Mouse (Mus musculus) embryonic facial prominence, embryonic 12.5 days (tissue): ENCODE measurements at regions not wholly inside any gene's neighbourhood (a gene's known extent, or its start where the extent isn't known, plus 50 kb on each side); places are given as distances from the start of the nearest gene placed in this dataset.
"Not testable (repeated sequence)": the region's sequence is repeated elsewhere in the genome, so short reads cannot be mapped to it uniquely, and the experiment has no call there.

Experiments
- ATAC-seq: fragments of 200-750 bp; cut with Nextera tagmentation; 2 replicates; pipeline ENCODE4 v1.8.0; 2017; ENCODE audit not compliant: insufficient number of reproducible peaks, insufficient read depth, low FRiP score, low TSS enrichment
- H3K27ac ChIP-seq: fragments of 300-500 bp; sonication (generic); 2 replicates; pipeline ENCODE4 v1.5.1; 2016; ENCODE audit warnings: mild to moderate bottlenecking
- H3K27me3 ChIP-seq: fragments of 300-500 bp; sonication (generic); 2 replicates; pipeline ENCODE4 v1.6.1; 2016; ENCODE audit warnings: mild to moderate bottlenecking, moderate library complexity
- H3K36me3 ChIP-seq: fragments of 300-500 bp; sonication (generic); 2 replicates; pipeline ENCODE4 v1.6.1; 2016; ENCODE audit warnings: mild to moderate bottlenecking
- H3K4me1 ChIP-seq: fragments of 300-500 bp; sonication (generic); 2 replicates; pipeline ENCODE4 v1.6.1; 2016
- H3K4me2 ChIP-seq: fragments of 300-500 bp; sonication (generic); replicated peaks from 2 replicates; pipeline ENCODE4 v1.6.1; 2016; ENCODE audit warnings: mild to moderate bottlenecking, moderate library complexity
- H3K4me3 ChIP-seq: fragments of 300-500 bp; sonication (generic); 2 replicates; pipeline ENCODE4 v1.5.1; 2016; ENCODE audit warnings: mild to moderate bottlenecking
- H3K9ac ChIP-seq: fragments of 300-500 bp; sonication (generic); 2 replicates; pipeline ENCODE4 v1.6.1; 2016; ENCODE audit warnings: mild to moderate bottlenecking, moderate library complexity
- H3K9me3 ChIP-seq: fragments of 300-500 bp; sonication (generic); 2 replicates; pipeline ENCODE4 v1.6.1; 2016; ENCODE audit warnings: mild to moderate bottlenecking, moderate library complexity
- WGBS: fragments of 180-500 bp; shearing (Covaris S2); methylation state at CpG from one replicate; pipeline ENCODE4 v1.1.7; 2016; 5-methylcytosine and 5-hydroxymethylcytosine counted together

GRCm38 (mm10) chr2:48315306-48315705 is 498.6 kb upstream of the Acvr2a start:
- no peaks in the 10 kb centered on the region for H3K27me3 ChIP-seq
- no peak overlapping the region for H3K4me3 ChIP-seq
- WGBS = 89% methylated on average over 3 of the region's 3 CpGs
- H3K9me3 ChIP-seq = no peaks in the 10 kb centered on the region
- H3K36me3 ChIP-seq = no peaks in the 10 kb centered on the region
- no peak overlapping the region for H3K4me2 ChIP-seq
- H3K9ac ChIP-seq = no peak overlapping the region
- ATAC-seq = no peak
- H3K27ac ChIP-seq = no peak overlapping the region
- H3K4me1 ChIP-seq = peaks cover 11% of the 10 kb centered on the region; the same call in 1 of the 2 replicates

DNA sequence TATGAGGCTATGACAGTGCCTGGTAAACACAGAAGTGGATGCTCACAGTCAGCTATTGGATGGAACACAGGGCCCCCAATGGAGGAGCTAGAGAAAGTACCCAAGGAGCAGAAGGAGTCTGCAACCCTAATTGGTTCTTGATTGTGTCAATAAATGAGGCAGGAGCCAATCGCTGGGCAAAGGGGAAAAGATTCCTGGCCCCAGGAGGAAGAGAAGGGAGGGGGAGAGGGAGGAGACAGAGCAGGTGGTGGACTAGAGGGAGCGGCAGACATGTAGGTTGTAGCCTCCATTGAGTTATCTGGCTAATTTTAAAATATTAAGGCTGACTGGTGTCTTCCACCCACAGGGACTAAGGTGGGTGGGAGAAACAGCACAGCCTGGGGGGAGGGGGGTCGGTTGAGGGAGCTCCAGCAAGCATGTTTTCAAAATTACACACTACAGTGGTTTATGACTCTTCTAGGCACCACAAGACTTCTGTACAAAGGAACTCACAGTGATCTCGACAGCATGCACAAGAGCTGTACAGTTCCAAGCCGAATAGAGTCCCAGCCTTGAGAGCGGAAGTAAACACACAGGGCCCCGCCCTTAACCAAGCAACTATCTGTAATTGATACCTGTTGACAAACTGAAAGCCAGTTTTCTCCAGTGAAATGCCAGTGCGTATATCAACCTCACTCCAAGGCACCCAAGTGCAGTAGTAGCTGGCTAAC is 497.6 kb upstream of the Acvr2a start:
- Histone ChIP-seq H3K4me2 (no peak overlapping the region), H3K27ac (no peak overlapping the region), H3K9me3 (no peaks in the 10 kb centered on the region), H3K4me1 (peaks cover 11% of the 10 kb centered on the region; the same call in 1 of the 2 replicates), H3K9ac (no peak overlapping the region), H3K4me3 (no peak overlapping the region), H3K36me3 (no peaks in the 10 kb centered on the region), H3K27me3 (no peaks in the 10 kb centered on the region)
- no peak for ATAC-seq
- WGBS = 76% methylated on average over 8 of the region's 8 CpGs

GRCm38 (mm10) chr2:48317821-48318220 is 496.1 kb upstream of the Acvr2a start:
- ATAC-seq = no peak
- Histone ChIP-seq H3K36me3 (no peaks in the 10 kb centered on the region), H3K27ac (peak overlapping the region; percentile 54; the same call in 1 of the 2 replicates), H3K27me3 (no peaks in the 10 kb centered on the region), H3K9ac (no peak overlapping the region), H3K4me2 (no peak overlapping the region), H3K4me1 (peaks cover 11% of the 10 kb centered on the region; the same call in 1 of the 2 replicates), H3K4me3 (no peak overlapping the region), H3K9me3 (no peaks in the 10 kb centered on the region)
- 62% methylated on average over 7 of the region's 7 CpGs for WGBS

DNA sequence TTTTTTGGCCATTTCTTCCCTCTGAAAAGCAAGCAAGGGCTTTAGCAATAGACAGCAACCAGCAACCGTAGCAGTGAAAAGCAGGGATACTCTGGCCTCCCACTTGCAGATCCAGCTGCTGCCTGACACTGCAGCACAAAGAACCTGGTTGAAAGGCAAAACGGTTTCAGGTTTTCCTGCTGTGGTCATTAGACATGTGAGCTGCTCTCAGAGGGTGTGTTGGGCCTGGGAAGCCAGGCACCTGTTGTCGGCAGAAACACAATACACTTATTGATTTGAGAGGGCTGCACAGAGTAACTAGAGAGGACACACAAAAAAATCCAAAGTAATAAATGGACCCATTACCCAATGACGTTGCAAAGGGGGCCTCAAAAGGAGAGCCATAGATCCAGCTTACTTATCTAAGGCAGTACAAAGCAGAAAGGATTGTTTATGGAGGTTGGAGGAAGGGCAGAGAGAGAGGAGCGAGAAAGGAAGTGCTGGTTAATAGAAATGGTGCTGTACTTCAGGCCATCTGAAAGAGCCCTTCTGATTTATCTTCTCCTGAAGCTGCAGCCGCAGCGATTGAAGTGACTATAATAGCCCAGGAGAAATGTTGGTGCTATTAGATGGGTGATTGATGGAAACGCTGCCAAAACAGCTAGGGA is 495.4 kb upstream of the Acvr2a start:
- Histone ChIP-seq H3K4me2 (no peak overlapping the region), H3K4me1 (peaks cover 11% of the 10 kb centered on the region; the same call in 1 of the 2 replicates), H3K27me3 (no peaks in the 10 kb centered on the region), H3K4me3 (no peak overlapping the region), H3K36me3 (no peaks in the 10 kb centered on the region), H3K27ac (peak overlapping the region; percentile 36; the same call in 1 of the 2 replicates), H3K9me3 (no peaks in the 10 kb centered on the region), H3K9ac (no peak overlapping the region)
- WGBS = 26% methylated on average over 8 of the region's 8 CpGs
- peak; percentile 84 for ATAC-seq

GRCm38 (mm10) chr2:48321471-48321870 is 492.4 kb upstream of the Acvr2a start:
- ATAC-seq = no peak
- no peaks in the 10 kb centered on the region for H3K36me3 ChIP-seq
- H3K9me3 ChIP-seq = no peaks in the 10 kb centered on the region
- 70% methylated on average over 4 of the region's 4 CpGs for WGBS
- peaks cover 11% of the 10 kb centered on the region; the same call in 1 of the 2 replicates for H3K4me1 ChIP-seq
- no peak overlapping the region for H3K9ac ChIP-seq
- no peak overlapping the region for H3K27ac ChIP-seq
- H3K4me3 ChIP-seq = no peak overlapping the region
- H3K27me3 ChIP-seq = no peaks in the 10 kb centered on the region
- no peak overlapping the region for H3K4me2 ChIP-seq

- Histone ChIP-seq H3K4me2 (no peak overlapping the region), H3K9me3 (no peaks in the 10 kb centered on the region), H3K4me3 (no peak overlapping the region), H3K9ac (no peak overlapping the region), H3K27me3 (no peaks in the 10 kb centered on the region), H3K4me1 (peaks cover 11% of the 10 kb centered on the region; the same call in 1 of the 2 replicates), H3K36me3 (no peaks in the 10 kb centered on the region), H3K27ac (no peak overlapping the region)
- 73% methylated on average over 5 of the region's 5 CpGs for WGBS
- no peak for ATAC-seq
Observed at GRCm38 (mm10) chr2:48322278-48322677, 491.6 kb upstream of the Acvr2a start.

DNA sequence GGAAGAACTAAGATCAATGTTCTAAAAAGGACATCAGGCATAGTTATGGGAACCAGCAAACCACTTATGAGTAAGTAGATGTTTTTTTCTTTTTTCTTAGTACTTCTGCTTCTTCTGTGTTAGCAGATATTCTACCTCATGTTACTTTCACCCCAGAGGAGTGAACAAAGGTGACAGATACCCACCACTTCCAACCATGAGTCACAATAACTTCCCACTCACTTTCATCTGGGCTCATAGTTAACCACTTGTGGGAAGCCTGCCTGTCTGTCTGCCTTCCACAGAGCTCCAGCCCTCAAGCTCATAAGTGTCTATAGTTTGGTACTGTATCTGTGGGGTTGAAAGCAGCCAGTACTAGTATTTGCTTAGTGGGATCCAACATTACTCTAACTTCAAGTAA is 485.7 kb upstream of the Acvr2a start:
- H3K27me3 ChIP-seq = no peaks in the 10 kb centered on the region
- no peak overlapping the region for H3K9ac ChIP-seq
- no peaks in the 10 kb centered on the region for H3K9me3 ChIP-seq
- no peak overlapping the region for H3K4me3 ChIP-seq
- H3K4me2 ChIP-seq = no peak overlapping the region
- H3K27ac ChIP-seq = no peak overlapping the region
- 0 out of 2 replicates have a peak, but pooled peaks cover 5% of the 10 kb centered on the region for H3K4me1 ChIP-seq
- ATAC-seq = no peak
- no peaks in the 10 kb centered on the region for H3K36me3 ChIP-seq

DNA sequence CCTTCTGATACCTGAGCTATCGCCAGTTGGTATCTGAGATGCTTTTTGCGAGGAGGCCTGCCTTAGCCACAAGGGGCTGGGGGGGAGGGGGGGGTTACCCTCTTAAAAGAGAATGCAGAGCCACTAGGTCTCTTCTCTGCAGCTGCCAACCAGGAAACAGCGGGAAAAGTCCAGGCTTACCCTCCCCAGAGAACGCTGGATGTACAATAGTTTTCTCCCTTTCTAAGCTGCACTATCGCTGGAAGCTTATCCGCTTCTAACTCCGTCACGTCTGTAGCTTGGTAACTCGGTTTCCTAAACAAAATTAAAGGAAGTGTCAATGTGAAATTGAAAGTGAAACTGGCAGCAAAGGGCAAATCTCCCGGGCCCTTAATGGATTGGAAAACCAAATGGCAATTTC is 481.1 kb upstream of the Acvr2a start:
- H3K27me3 ChIP-seq = no peaks in the 10 kb centered on the region
- WGBS = 30% methylated on average over 10 of the region's 10 CpGs
- peak overlapping the region; percentile 36 for H3K4me2 ChIP-seq
- no peak overlapping the region for H3K4me3 ChIP-seq
- no peak for ATAC-seq
- 0 out of 2 replicates have a peak, but pooled peaks cover 5% of the 10 kb centered on the region for H3K4me1 ChIP-seq
- no peaks in the 10 kb centered on the region for H3K36me3 ChIP-seq
- H3K27ac ChIP-seq = no peak overlapping the region
- no peak overlapping the region for H3K9ac ChIP-seq
- H3K9me3 ChIP-seq = no peaks in the 10 kb centered on the region

- Histone ChIP-seq H3K36me3 (no peaks in the 10 kb centered on the region), H3K4me2 (no peak overlapping the region), H3K9me3 (no peaks in the 10 kb centered on the region), H3K27me3 (no peaks in the 10 kb centered on the region), H3K4me1 (no peaks in the 10 kb centered on the region), H3K27ac (no peak overlapping the region), H3K4me3 (no peak overlapping the region), H3K9ac (no peak overlapping the region)
- WGBS = 61% methylated on average over 4 of the region's 4 CpGs
- ATAC-seq = no peak
Observed at GRCm38 (mm10) chr2:48348021-48348420, 465.9 kb upstream of the Acvr2a start.

DNA sequence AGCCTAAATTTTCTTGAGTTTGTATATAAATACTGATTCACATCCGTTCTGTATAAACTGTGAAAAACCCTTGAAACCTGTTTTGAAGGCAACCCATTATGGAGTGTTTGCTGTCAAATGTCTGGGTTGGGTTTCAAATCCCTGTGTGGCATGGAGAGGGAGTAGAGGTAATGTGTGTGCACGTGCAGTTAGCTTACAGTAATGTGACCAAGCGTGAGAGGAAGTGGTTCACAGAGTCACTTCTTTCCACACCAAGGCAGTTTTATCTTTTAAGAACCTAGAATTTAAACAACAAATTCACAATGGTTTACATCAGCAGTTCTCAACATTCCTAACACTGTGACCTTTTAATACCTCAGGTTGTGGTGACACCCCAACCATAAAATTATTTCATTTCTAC is 464.1 kb upstream of the Acvr2a start:
- no peak for ATAC-seq
- no peaks in the 10 kb centered on the region for H3K36me3 ChIP-seq
- H3K27me3 ChIP-seq = no peaks in the 10 kb centered on the region
- no peak overlapping the region for H3K4me2 ChIP-seq
- no peaks in the 10 kb centered on the region for H3K4me1 ChIP-seq
- no peaks in the 10 kb centered on the region for H3K9me3 ChIP-seq
- no peak overlapping the region for H3K4me3 ChIP-seq
- no peak overlapping the region for H3K27ac ChIP-seq
- no peak overlapping the region for H3K9ac ChIP-seq
- WGBS = 67% methylated on average over 3 of the region's 3 CpGs

- H3K27ac ChIP-seq = no peak overlapping the region
- H3K36me3 ChIP-seq = no peaks in the 10 kb centered on the region
- no peak for ATAC-seq
- no peaks in the 10 kb centered on the region for H3K4me1 ChIP-seq
- H3K27me3 ChIP-seq = no peaks in the 10 kb centered on the region
- H3K4me3 ChIP-seq = no peak overlapping the region
- H3K9me3 ChIP-seq = no peaks in the 10 kb centered on the region
- H3K4me2 ChIP-seq = no peak overlapping the region
- no peak overlapping the region for H3K9ac ChIP-seq
- 65% methylated on average over 1 of the region's 1 CpGs for WGBS
Observed at GRCm38 (mm10) chr2:48350206-48350605, 463.7 kb upstream of the Acvr2a start.

DNA sequence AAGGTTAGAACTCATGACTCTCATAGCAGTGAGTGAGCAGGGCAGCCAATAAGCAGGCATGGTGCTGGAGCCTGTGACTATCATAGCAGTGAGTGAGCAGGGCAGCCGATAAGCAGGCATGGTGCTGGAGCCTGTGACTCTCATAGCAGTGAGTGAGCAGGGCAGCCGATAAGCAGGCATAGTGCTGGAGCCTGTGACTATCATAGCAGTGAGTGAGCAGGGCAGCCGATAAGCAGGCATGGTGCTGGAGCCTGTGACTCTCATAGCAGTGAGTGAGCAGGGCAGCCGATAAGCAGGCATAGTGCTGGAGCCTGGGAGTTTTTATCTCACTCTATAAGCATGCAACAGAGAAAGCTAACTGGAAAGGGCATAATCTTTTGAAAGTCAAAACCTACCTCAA is 442.3 kb upstream of the Acvr2a start:
- not testable (repeated sequence) for H3K9ac ChIP-seq, H3K27ac ChIP-seq, H3K4me2 ChIP-seq, ATAC-seq, H3K27me3 ChIP-seq, H3K4me1 ChIP-seq, H3K36me3 ChIP-seq, H3K4me3 ChIP-seq, H3K9me3 ChIP-seq
- 91% methylated on average over 4 of the region's 4 CpGs for WGBS
